Mouse (Mus musculus): Measurements from ENCODE around the gene Ppfia4.

Ppfia4 gene

DNA sequence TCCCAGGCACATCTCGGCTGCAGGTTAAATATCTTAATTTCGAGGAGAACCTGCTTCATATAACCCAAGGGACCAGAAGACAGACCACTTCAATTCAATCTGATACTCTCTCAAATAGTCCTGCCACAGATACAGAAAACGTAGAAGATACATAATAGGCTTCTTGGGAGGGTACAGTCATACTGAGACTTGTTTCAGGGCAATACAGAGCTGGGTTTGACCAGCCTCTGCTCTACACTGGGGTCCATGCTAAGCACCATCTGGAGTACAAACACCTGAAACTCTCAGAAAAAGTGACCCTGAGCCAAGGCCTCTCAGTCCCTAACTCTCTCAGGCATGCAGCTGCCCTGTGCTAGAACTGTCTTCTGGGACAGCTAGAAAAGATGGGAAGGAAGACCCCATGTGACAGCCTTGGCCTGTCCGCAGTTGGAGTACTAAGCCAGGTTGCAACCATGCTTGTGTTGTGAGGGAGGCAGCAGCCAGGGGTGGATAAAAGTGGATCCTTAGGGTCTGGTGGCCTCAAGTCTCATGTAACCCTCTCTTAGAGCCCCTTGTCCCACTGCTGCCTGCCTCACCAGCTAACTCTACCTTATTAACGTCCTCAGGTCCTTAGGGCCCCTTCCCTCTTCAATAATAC, 9.0 kb upstream of the Ppfia4 start:
- in situ Hi-C loops (cut with MboI; ENCODE audit: unreplicated experiment in 2 of 2): no loop called here

DNA sequence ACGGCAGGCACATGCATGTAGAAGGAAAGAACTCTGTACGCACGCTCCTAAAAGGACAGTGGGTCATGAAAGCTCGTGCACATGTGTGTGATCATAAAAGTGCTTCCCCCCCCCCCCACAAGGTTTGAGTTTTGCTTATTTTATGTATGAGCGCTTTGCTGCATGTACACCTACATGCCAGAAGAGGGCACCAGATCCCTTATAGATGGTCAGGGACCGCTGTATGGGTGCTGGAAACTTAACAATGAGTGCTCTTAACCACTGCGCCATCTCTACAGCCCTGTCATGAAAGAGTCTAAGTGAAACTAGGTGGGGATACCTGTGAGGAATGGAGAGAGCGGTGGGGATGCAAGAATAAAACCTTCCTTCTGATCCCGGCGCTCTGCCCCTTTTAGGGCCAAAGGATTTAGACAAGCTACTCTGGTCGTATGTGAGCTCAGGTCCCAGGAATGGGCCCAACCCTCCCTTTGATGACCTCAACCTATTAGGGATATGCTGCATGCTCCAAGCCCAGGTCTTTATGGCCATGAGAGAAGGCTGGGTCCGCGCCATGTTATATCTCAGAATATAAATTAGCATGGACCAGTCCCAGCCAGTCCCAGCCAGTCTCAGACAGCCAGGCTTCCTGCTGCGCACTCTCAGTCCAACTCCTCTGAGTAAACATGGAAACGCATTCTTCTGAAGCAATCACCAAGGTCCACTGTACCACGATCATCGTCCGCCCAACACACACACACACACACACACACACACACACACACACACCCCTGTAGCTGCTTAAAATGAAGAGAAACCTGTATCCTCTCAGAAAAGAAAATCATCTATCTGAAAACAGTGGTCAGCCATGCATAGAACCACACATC, 7.3 kb upstream of the Ppfia4 start:
- in situ Hi-C loops (cut with MboI; ENCODE audit: unreplicated experiment in 2 of 2): no loop called here

GRCm38 (mm10) chr1:134339162-134339561, 6.4 kb upstream of the Ppfia4 start:
- in situ Hi-C loops (cut with MboI; ENCODE audit: unreplicated experiment in 2 of 2): no loop called here

GRCm38 (mm10) chr1:134336958-134337710, 4.4 kb upstream of the Ppfia4 start:
- in situ Hi-C loops (cut with MboI; ENCODE audit: unreplicated experiment in 2 of 2): no loop called here

DNA sequence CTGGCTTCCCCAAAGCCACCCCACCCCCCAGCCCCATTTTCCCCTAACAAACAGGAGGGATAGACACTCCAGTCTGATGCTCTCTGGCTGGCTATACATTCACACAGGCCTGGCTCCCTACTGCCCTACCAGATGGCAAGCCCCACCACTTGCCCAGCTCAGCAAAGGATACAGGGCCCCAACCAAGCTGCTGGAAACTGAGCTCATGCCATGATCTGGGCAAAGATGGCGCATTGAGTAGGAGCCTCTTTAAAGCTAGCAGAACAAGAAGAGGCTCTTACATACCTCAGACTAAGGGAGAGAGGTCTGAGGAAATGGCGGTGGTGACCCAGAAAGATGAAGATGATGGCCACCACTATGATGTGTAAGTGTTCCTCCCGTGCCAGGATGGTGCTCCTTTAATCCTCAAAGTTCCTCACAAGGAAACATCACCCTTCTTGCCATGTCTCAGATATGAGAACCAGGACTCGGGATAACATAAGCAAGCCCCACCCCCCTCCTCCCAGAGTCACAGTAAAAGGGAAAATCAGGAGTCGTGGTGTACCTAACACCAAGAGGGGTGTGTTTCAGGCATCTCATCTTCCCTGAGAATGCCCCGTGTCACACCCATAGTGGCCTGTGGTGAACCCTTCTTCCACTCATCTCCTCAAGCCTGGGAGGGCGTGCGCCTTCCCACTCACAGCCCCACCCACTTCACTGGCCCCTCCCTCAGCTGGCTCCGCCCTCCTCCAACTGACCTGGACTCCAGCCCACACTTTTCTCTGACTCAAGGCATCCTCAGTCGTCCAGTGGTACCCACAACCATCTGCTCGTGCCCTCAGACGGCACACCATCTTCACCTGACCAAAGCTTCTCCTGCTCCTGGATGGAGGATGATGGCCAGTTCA, 3.4 kb upstream of the Ppfia4 start:
- in situ Hi-C loops (cut with MboI; ENCODE audit: unreplicated experiment in 2 of 2): no loop called here

DNA sequence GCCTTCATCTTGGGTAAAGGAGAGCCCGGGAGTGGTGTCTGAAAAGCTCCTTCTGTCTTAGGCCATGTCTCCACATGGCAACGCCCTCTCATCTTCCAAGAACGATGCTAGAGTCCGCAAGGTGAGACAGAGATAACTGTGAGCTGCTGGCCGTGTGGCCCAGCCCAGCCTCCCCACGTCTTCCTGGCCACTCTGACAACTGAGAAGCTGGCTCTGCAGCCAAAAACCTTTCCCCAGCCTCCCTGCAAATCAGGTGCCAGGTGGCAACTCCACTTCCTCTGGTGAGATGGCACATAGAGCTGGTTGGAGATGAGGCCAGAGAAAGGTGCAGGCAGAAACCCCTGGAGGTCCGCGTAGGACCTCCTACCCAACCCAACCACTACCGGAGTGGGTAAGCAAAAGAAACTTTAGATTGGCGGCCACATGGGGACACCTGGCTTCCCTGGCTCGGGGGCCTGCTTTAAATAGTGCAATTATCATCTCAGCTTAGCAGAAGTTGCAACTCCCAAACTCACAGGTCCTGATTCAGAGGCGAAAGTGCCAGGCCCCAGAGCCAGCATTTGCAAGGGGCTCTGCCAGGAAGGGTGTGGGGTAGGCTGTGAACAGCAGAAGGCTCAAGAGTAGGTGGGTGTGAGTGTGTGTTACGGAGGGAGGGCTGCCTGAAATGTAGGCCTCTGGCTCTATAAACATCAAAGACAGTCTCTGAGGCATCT, 2.6 kb upstream of the Ppfia4 start:
- in situ Hi-C loops (cut with MboI; ENCODE audit: unreplicated experiment in 2 of 2): no loop called here

DNA sequence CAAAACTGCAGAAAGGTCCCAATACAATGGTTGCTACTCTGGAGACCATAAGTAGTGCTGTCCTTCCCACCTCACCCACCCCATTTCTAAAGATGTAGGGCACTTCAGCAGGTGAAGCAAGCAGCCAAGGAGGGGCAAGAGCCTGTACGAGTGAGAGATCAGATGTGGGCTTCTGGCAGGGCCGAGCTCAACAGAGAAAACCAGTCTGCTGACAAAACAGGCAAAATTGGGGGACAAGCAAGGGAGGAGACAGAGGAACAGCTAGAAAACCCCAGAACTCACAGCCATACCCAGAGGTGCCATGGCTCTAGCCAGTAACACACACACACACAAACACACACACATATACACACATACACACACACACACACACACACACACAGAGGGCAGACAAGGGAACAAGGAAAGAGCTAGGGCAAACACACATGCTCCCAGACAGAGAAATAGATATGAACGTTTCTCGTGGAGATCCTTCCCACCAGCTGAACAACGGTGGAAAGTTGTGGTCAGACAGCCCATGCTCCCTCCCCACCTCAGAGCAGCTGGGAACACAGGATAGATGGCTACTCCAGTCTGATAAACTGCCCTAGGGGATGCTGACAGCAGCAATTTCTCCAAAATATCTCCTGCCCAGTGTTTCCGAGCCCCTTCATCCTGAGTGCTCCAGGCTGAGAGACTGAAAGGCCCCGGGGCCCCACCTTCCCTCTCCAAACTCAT, 1.5 kb upstream of the Ppfia4 start:
- in situ Hi-C loops (cut with MboI; ENCODE audit: unreplicated experiment in 2 of 2): loop anchor here (5.0 kb wide), 1 partner anchor 182 kb away; no protein-coding TSS in a partner anchor

GRCm38 (mm10) chr1:134333371-134334110, 813 bp upstream of the Ppfia4 start:
- in situ Hi-C loops (cut with MboI; ENCODE audit: unreplicated experiment in 2 of 2): loop anchor here (5.0 kb wide), 1 partner anchor 181 kb away; no protein-coding TSS in a partner anchor

- in situ Hi-C loops (cut with MboI; ENCODE audit: unreplicated experiment in 2 of 2): loop anchor here (5.0 kb wide), 1 partner anchor 180 kb away; no protein-coding TSS in a partner anchor
Observed at GRCm38 (mm10) chr1:134331879-134332635, 671 bp downstream of the Ppfia4 start.

- in situ Hi-C loops (cut with MboI; ENCODE audit: unreplicated experiment in 2 of 2): no loop called here
Observed at GRCm38 (mm10) chr1:134326841-134327346, 5.8 kb downstream of the Ppfia4 start.

- in situ Hi-C loops (cut with MboI; ENCODE audit: unreplicated experiment in 2 of 2): loop anchor here in 1 of 2 experiments (25.0 kb wide), 1 partner anchor 285 kb away; the partner anchor contains the start of gene Fmod
Observed at GRCm38 (mm10) chr1:134322591-134322990, 10.1 kb downstream of the Ppfia4 start.

- in situ Hi-C loops (cut with MboI; ENCODE audit: unreplicated experiment in 2 of 2): loop anchor here in 1 of 2 experiments (25.0 kb wide), 1 partner anchor 283 kb away; the partner anchor contains the start of gene Fmod
Observed at GRCm38 (mm10) chr1:134320691-134321301, 11.9 kb downstream of the Ppfia4 start.

- in situ Hi-C loops (cut with MboI; ENCODE audit: unreplicated experiment in 2 of 2): loop anchor here in 1 of 2 experiments (25.0 kb wide), 1 partner anchor 281 kb away; the partner anchor contains the start of gene Fmod
Observed at GRCm38 (mm10) chr1:134318261-134318660, 14.5 kb downstream of the Ppfia4 start.

- in situ Hi-C loops (cut with MboI; ENCODE audit: unreplicated experiment in 2 of 2): loop anchor here in 1 of 2 experiments (25.0 kb wide), 1 partner anchor 279 kb away; the partner anchor contains the start of gene Fmod
Observed at GRCm38 (mm10) chr1:134316361-134316760, 16.4 kb downstream of the Ppfia4 start.

GRCm38 (mm10) chr1:134315181-134315580, 17.5 kb downstream of the Ppfia4 start:
- in situ Hi-C loops (cut with MboI; ENCODE audit: unreplicated experiment in 2 of 2): loop anchor here in 1 of 2 experiments (25.0 kb wide), 1 partner anchor 278 kb away; the partner anchor contains the start of gene Fmod

DNA sequence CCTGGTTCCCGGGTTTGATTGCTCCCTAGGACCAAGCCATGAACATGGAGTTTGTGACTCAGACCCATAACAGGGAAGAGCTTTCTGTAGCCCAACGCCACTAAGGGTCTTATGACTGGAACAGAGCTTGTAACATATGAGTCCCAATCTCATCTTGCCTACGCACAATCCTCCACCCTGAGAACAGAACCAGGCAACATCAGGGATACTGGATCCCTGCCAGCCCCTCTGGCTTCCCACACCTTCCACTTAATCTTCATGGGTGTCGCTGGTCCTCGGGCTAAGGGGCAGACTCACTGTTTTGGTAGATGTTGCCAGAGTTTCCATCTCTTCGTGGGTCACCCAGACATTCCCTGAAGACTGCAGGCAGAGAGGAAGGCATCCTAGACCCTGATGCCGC, 21.0 kb downstream of the Ppfia4 start:
- in situ Hi-C loops (cut with MboI; ENCODE audit: unreplicated experiment in 2 of 2): loop anchor here in 1 of 2 experiments (25.0 kb wide), 1 partner anchor 274 kb away; the partner anchor contains the start of gene Fmod

Data from v-Abl transformed pro-B cells (cell line).